Mouse (Mus musculus): ENCODE results near the gene Vps35l. TPM values are rescaled to one million over a fixed set of nuclear protein-coding genes. Genes with fewer than 3 reads are reported as not detected.

Vps35l gene
- polyA plus RNA-seq, 1 experiment from 2014 or later: 44.8 TPM

DNA sequence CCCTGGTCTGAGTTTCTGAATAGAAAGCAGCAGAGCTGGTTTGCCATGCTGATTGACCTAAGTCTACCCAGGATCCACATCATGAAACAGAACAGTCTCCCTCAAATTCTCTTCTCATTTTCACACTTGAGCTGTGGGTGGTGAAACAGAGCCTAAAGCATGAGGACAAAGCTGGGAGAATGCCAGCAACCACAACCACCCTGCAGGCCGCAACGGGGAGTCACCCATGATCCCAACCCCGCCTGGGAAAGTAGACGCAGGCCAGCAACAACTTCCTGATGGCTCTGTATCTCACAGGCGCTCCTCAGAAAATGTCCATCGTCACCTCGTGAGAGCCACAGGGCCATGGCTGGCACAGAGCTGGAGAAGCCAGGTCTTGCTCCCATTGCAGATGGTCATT is 111.5 kb downstream of the Vps35l start:
- Histone ChIP-seq H3K36me3 (peaks cover 39% of the 10 kb centered on the region), H3K27ac (no peak overlapping the region), H3K9me3 (replicated peaks) (no peaks in the 10 kb centered on the region), H3K9ac (no peak overlapping the region), H3K4me3 (no peak overlapping the region), H3K27me3 (no peaks in the 10 kb centered on the region), H3K4me1 (replicated peaks) (peaks cover 55% of the 10 kb centered on the region), H3K4me2 (no peak overlapping the region)
- WGBS: 63% methylated on average over 7 of the region's 7 CpGs
- ATAC-seq (replicated peaks; ENCODE audit: insufficient number of reproducible peaks, insufficient read depth, low FRiP score, low read depth): no peak

- peaks cover 32% of the 10 kb centered on the region for H3K36me3 ChIP-seq
- H3K27me3 ChIP-seq: no peaks in the 10 kb centered on the region
- no peak for ATAC-seq (replicated peaks; ENCODE audit: insufficient number of reproducible peaks, insufficient read depth, low FRiP score, low read depth)
- H3K4me1 ChIP-seq (replicated peaks): peaks cover 55% of the 10 kb centered on the region
- H3K27ac ChIP-seq: peak overlapping the region; percentile 40
- H3K4me2 ChIP-seq: no peak overlapping the region
- H3K9ac ChIP-seq: no peak overlapping the region
- no peak overlapping the region for H3K4me3 ChIP-seq
- H3K9me3 ChIP-seq (replicated peaks): no peaks in the 10 kb centered on the region
- WGBS: 83% methylated on average over 4 of the region's 4 CpGs
These were observed 112.6 kb downstream of the Vps35l start for GRCm38 (mm10) chr7:118852611-118853010.

GRCm38 (mm10) chr7:118854606-118855005 is 114.6 kb downstream of the Vps35l start:
- peak overlapping the region; percentile 73 for H3K9ac ChIP-seq
- H3K4me1 ChIP-seq (replicated peaks): peaks cover 40% of the 10 kb centered on the region
- H3K4me2 ChIP-seq: peak overlapping the region; percentile 76
- H3K27ac ChIP-seq: no peak overlapping the region
- ATAC-seq (replicated peaks; ENCODE audit: insufficient number of reproducible peaks, insufficient read depth, low FRiP score, low read depth): no peak
- 14% methylated on average over 3 of the region's 3 CpGs for WGBS
- peak overlapping the region; percentile 97 for H3K4me3 ChIP-seq
- no peaks in the 10 kb centered on the region for H3K27me3 ChIP-seq
- peaks cover 26% of the 10 kb centered on the region for H3K36me3 ChIP-seq
- H3K9me3 ChIP-seq (replicated peaks): no peaks in the 10 kb centered on the region

GRCm38 (mm10) chr7:118855171-118855876 is 115.3 kb downstream of the Vps35l start, which contains the start of gene Iqck:
Iqck (plus strand) TSS chr7:118855752.
- Histone ChIP-seq H3K36me3 (peaks cover 20% of the 10 kb centered on the region), H3K4me3 (peak within 1 kb of the TSS; percentile 97), H3K9ac (peak within 1 kb of the TSS; percentile 73), H3K4me1 (replicated peaks) (peaks cover 33% of the 10 kb centered on the region), H3K4me2 (peak within 1 kb of the TSS; percentile 76), H3K27ac (peak within 1 kb of the TSS; percentile 64), H3K9me3 (replicated peaks) (no peaks in the 10 kb centered on the region), H3K27me3 (no peaks in the 10 kb centered on the region)
- peak; percentile 91 for ATAC-seq (replicated peaks; ENCODE audit: insufficient number of reproducible peaks, insufficient read depth, low FRiP score, low read depth)
- under 1% methylated on average over 57 of the region's 57 CpGs for WGBS

DNA sequence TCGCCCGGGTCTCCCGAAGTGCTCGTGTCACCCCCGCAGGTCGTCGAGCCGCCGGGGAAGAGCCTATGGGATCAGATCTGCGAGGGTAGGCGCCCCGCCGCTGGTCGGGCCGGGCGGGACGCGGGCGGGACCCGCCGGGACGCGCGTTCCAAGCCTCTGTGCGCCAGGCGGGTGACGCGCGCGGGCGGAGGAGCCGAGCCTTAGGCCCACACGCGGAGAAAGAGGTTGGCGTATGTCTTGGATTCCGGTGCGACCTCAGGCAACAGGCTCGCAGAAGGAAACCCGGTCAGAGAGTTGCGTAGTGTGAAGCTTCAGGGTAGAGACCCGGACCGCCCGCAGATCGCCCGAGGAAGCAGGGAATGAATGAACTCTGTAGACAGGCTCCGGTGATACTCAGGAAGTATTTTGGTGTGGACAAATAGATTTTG is 115.9 kb downstream of the Vps35l start, which contains the start of gene Knop1:
Gene Knop1, minus strand, starts transcription at position 378 of the 428 bp plus-strand sequence.
- Histone ChIP-seq H3K27ac (peak within 1 kb of the TSS; percentile 64), H3K9ac (peak within 1 kb of the TSS; percentile 73), H3K4me1 (replicated peaks) (peaks cover 27% of the 10 kb centered on the region), H3K9me3 (replicated peaks) (no peaks in the 10 kb centered on the region), H3K27me3 (no peaks in the 10 kb centered on the region), H3K36me3 (peaks cover 16% of the 10 kb centered on the region), H3K4me2 (peak within 1 kb of the TSS; percentile 76), H3K4me3 (peak within 1 kb of the TSS; percentile 97)
- ATAC-seq (replicated peaks; ENCODE audit: insufficient number of reproducible peaks, insufficient read depth, low FRiP score, low read depth): peak; percentile 71
- under 1% methylated on average over 41 of the region's 46 CpGs for WGBS

- no peak for ATAC-seq (replicated peaks; ENCODE audit: insufficient number of reproducible peaks, insufficient read depth, low FRiP score, low read depth)
- H3K4me2 ChIP-seq: no peak overlapping the region
These were observed 118.6 kb downstream of the Vps35l start for GRCm38 (mm10) chr7:118858640-118859039.

DNA sequence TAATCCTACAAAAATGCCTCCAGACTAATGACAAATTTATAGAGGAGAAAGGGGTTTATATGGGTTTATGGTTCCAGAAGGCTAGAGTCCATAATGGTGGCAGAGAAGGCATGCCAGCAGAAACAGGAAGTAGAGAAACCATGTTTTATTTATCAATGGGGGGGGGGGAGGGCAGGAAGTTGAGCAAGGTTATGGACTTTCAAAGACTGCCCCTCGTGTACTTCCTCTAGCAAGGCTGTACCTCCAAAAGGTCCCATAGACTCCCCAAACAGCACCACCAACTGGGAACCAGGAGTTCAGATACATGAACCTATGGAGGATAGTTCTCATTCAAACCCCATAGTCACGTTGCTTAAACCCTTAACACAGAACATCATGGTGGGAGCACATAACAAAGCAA is 125.3 kb downstream of the Vps35l start:
- no peak overlapping the region for H3K4me3 ChIP-seq
- no peaks in the 10 kb centered on the region for H3K27me3 ChIP-seq
- H3K9ac ChIP-seq: no peak overlapping the region
- H3K27ac ChIP-seq: no peak overlapping the region
- no peak for ATAC-seq (replicated peaks; ENCODE audit: insufficient number of reproducible peaks, insufficient read depth, low FRiP score, low read depth)
- WGBS: 71% methylated on average over 2 of the region's 2 CpGs
- no peak overlapping the region for H3K4me2 ChIP-seq
- no peaks in the 10 kb centered on the region for H3K36me3 ChIP-seq
- no peaks in the 10 kb centered on the region for H3K4me1 ChIP-seq (replicated peaks)
- no peaks in the 10 kb centered on the region for H3K9me3 ChIP-seq (replicated peaks)

More at GRCm38 (mm10) chr7:118858640-118859039, 118.6 kb downstream of the Vps35l start:
- 83% methylated on average over 1 of the region's 1 CpGs for WGBS
- Histone ChIP-seq H3K27me3 (no peaks in the 10 kb centered on the region), H3K4me3 (no peak overlapping the region), H3K9me3 (replicated peaks) (no peaks in the 10 kb centered on the region), H3K4me1 (replicated peaks) (peaks cover 15% of the 10 kb centered on the region), H3K36me3 (no peaks in the 10 kb centered on the region), H3K27ac (no peak overlapping the region), H3K9ac (no peak overlapping the region)

DNA sequence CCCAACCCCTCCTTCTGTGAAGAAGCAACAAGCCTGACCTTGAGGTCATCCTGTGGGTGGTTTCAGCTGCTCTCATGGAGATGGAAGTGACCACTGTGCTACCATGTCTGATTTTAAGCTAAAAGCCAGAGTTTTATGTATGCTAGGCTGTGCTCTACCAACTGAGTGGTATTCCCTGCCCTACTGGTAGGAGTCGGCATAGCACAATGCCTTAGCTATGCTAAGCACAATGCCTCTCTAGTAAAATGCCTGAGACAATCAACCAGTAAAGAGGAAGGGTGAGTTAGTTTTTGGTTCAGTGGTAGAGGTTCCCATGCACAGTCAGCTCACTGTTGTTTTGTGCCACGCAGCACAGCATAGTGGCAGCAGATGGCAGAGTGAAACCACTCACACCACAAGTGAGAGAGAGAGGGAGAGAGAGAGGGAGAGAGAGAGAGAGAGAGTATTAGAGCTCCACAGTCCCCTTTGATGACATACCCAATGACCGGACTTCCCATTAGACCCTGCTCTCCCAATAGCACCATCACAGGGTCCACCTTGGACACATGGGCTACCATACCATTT is 139.5 kb downstream of the Vps35l start:
- no peak overlapping the region for H3K4me3 ChIP-seq
- no peak for ATAC-seq (replicated peaks; ENCODE audit: insufficient number of reproducible peaks, insufficient read depth, low FRiP score, low read depth)
- H3K27ac ChIP-seq: no peak overlapping the region
- WGBS: 80% methylated on average over 3 of the region's 3 CpGs
- no peaks in the 10 kb centered on the region for H3K27me3 ChIP-seq
- no peak overlapping the region for H3K4me2 ChIP-seq
- no peaks in the 10 kb centered on the region for H3K36me3 ChIP-seq
- H3K4me1 ChIP-seq (replicated peaks): peaks cover 8% of the 10 kb centered on the region; the same call in 1 of the 2 replicates
- no peak overlapping the region for H3K9ac ChIP-seq
- no peaks in the 10 kb centered on the region for H3K9me3 ChIP-seq (replicated peaks)

GRCm38 (mm10) chr7:118883957-118884356 is 143.9 kb downstream of the Vps35l start:
- H3K27me3 ChIP-seq: no peaks in the 10 kb centered on the region
- H3K4me1 ChIP-seq (replicated peaks): peaks cover 9% of the 10 kb centered on the region; the same call in 1 of the 2 replicates
- ATAC-seq (replicated peaks; ENCODE audit: insufficient number of reproducible peaks, insufficient read depth, low FRiP score, low read depth): no peak
- no peaks in the 10 kb centered on the region for H3K9me3 ChIP-seq (replicated peaks)
- no peak overlapping the region for H3K27ac ChIP-seq
- no peak overlapping the region for H3K4me3 ChIP-seq
- H3K36me3 ChIP-seq: no peaks in the 10 kb centered on the region
- H3K9ac ChIP-seq: no peak overlapping the region
- 51% methylated on average over 4 of the region's 4 CpGs for WGBS
- no peak overlapping the region for H3K4me2 ChIP-seq

- no peak for ATAC-seq (replicated peaks; ENCODE audit: insufficient number of reproducible peaks, insufficient read depth, low FRiP score, low read depth)
- no peaks in the 10 kb centered on the region for H3K36me3 ChIP-seq
- H3K9me3 ChIP-seq (replicated peaks): no peaks in the 10 kb centered on the region
- no peaks in the 10 kb centered on the region for H3K27me3 ChIP-seq
- H3K4me1 ChIP-seq (replicated peaks): peaks cover 10% of the 10 kb centered on the region; the same call in 1 of the 2 replicates
- no peak overlapping the region for H3K4me2 ChIP-seq
- no peak overlapping the region for H3K27ac ChIP-seq
- no peak overlapping the region for H3K9ac ChIP-seq
- H3K4me3 ChIP-seq: no peak overlapping the region
- WGBS: 73% methylated on average over 4 of the region's 4 CpGs
These were observed 144.9 kb downstream of the Vps35l start for GRCm38 (mm10) chr7:118884969-118885368.

- no peak overlapping the region for H3K9ac ChIP-seq
- H3K27me3 ChIP-seq: no peaks in the 10 kb centered on the region
- no peaks in the 10 kb centered on the region for H3K9me3 ChIP-seq (replicated peaks)
- no peak for ATAC-seq (replicated peaks; ENCODE audit: insufficient number of reproducible peaks, insufficient read depth, low FRiP score, low read depth)
- no peaks in the 10 kb centered on the region for H3K36me3 ChIP-seq
- 58% methylated on average over 6 of the region's 6 CpGs for WGBS
- H3K4me3 ChIP-seq: no peak overlapping the region
- H3K27ac ChIP-seq: no peak overlapping the region
- peaks cover 10% of the 10 kb centered on the region; the same call in 1 of the 2 replicates for H3K4me1 ChIP-seq (replicated peaks)
- H3K4me2 ChIP-seq: no peak overlapping the region
These were observed 147.5 kb downstream of the Vps35l start for GRCm38 (mm10) chr7:118887303-118888055.
